Mouse (Mus musculus): ENCODE data around the gene Rbfox3.
"Not testable (repeated sequence)": the region's sequence is repeated elsewhere in the genome, so short reads cannot be mapped to it uniquely, and the experiment has no call there.

The Rbfox3 gene

DNA sequence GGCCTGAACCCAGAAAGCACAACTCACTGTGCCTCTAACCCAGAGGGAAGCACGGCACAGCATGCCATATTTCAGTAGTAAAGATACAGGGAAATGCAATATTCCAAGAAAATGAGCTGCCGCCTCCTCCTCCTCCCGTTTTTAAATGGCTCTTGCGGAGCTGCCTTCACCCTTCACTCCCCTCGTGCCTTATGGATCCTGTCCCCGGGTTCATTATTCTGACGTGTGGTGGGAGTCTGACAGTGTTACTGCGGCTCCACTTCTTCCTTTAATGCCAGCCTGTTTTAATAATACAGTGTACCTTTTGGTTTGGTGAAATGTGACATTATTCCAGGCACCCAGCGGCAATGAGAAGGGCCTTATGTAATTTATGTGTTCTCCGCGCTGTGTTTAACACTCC is 97.5 kb downstream of the Rbfox3 start:
- DNase-seq = no peak

DNA sequence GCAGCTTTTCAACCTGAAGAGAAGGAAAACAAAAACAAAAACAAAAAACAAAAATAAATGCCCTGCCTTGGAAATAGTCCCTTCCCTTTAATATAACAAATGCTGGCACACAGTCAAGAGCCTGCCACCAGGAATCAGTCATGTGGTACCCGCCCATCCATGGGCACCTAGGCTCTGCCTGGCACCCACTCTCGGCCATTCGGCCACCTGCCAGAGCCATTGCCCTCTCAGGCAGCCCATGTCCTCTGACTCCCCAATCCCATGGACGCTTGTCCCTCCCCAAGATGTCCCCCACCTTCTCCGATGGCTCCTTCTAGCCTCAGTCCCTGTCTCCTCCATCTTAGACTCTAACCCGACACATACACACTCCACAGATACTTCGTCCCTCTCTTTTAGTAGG is 100.0 kb downstream of the Rbfox3 start:
- no peak for DNase-seq

DNA sequence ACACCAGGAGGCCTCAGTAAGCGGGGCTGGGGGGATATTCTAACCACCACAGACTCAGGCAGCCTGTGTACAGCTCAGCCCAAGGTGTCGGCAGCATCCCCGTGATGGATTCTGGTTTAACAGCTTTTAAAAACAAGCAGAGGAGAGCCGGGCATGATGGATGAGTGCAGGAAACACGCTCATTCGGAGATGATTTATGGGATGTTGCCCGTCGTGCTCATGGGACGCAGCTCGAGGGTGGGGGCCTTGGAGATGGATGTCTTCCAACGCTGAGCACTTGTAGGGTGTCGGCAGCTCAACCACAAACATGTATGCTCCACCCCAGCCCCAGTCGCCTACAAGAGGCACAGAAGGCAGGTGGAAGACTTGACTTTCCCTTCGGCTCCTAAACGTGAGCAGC is 103.9 kb downstream of the Rbfox3 start:
- DNase-seq = no peak

DNA sequence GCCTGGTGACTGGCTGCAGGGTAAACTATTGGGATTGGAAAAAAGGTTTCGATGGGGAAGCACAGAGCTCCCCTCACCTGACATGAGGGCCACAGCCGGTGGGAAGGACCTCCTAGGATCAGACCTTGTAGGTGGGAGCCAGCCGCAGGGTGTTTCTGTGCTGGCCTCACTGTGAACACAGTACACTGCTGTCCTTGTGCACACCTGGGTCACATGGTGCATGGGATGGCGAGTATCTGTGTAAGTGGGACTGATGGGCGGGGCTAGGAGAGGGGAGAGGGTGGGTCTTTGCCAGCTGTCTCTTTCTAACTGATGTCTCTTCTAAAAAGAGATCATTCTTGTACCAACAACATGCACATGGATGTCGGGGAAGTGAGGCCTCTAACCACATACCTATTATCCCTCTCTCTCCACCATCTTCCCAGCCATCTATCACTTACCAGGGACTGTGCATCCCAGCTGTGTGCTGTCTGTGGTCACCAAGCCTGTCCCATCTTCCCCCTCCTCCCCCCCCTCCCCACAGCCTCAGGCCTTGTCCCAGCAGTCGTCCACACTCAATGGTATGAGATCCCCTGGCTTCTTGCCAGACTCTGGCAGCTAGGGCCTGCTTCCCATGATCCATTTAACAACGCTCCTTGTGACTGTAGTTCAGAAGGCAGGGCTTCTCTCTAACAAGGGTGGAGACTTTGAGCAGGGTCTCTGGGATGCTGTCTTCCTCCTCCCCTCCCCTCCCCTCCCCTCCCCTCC is 116.4 kb downstream of the Rbfox3 start:
- DNase-seq = no peak

DNA sequence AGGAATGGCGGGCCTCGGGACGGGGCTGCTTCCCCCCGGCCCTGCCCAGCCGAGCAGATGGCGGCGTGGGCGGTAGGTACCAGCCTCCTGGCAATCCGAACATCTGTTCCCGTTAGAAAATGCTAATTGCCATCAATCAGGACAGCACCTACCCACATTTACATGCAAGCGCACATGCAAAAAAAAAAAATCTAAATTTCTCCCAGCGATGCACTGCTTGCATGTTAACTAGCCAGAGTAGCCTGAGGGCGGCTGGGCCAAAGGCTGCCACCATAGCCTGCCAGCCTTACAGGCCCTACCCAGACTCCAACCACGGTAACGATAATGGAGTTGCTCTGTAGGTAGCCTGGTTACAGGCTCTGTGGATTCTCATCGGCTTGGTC is 117.8 kb downstream of the Rbfox3 start:
- DNase-seq = peak; percentile 63

DNA sequence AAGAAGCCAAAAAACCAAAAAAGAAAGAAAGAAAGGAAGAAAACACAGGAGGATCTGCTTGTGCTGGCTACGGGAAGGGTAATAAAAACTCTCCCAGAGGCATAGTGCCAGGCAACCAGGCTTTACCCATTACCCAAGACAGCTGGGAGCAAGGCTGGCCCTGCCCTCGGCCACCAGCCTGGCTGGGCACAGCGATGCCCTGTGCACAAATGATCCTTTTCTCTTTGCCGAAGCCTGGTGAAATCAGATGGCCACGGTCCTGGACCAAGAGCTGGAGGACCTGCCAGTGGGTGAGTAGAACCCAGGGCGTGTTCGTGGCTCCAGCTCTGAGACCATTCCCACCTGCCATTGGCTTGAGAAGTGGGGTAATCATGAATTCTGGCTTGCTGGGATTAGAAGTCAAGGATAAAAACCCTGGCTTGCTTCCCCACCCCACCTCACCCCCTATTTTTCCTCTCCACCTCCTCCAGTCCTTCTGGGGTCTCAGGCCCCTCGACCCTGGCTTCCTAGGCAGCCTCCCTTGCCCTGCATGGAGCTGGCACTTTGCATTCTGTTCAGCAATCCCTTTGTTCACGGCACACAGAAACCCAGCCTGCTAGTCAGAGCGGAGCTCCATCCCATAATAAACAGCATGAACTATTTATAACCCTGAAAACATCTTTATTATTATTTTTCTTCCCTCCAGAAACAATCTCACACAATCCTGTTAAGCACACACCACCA is 118.3 kb downstream of the Rbfox3 start:
- DNase-seq = peak; percentile 67

DNA sequence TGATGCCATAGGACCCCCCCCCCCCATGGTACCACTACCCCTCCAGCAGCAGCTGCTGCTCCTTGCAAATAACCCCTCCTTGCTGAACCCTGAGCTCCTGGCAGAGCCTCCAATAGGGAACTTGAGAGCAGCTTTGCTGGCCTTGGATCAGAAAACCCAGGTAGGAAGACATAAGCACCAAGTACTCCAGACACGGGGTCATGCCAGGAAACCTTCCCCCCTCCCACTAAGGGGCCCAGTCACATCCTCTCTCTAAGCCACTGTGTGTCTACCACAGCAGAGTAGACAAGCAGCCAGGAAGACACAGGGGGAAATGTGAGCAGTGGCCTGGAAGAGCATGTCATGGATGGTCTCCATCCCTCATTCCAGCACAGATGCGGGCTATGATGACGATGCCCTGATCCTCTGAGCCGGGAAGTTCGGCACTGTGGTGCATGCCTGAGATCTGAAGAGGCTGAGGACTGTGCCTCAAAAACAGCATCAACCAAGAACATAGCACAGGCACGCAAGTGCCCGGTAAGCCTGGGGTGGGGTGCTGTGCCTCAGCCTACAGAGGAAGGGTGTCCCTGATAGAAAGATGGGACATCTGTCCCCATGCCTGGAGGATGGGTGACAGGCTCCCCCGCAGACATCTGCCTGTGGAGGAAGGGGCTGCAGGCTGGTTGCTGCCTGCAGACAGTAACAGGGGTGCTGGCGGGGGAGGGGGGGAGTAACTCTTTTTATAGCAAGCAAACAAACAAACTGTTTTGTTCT is 119.1 kb downstream of the Rbfox3 start:
- DNase-seq = no peak

DNA sequence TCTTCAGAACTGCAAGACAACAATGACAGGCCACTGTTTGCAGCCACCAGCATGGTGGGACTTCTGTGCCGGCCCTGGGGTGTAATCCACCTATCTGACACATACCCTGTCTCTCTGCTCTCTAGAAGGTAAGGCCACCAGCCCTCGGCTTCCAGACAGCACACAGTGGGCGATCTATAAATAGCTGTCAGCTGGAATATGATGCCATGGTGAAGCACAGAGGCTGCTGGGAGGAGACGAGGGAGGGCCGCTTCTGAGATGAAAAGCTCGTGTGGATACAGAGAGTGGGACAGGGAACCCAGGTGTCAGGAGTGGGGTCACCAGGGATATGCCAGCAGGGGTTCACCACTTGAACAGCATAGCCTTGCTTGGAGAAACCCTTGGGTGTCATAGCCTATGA is 120.0 kb downstream of the Rbfox3 start:
- no peak for DNase-seq

DNA sequence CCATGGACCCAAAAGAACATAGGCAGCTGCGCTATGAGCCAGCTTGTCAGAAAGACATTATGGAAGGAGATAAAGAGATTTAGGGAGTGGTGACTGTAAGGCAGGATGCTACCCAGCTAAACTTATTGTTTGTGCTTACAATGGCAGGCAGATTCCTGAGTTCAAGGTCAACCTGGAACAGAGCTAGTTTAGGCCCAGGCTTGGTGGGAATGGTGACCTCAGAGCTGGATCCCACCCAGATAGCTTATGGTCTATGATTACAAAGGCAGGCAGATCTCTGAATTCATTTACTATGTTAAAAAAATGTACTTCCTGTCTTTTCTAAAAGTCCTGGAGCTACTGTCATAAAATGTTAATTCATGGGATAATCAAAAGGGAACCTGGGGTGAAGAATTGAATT is 123.3 kb downstream of the Rbfox3 start:
- DNase-seq = no peak

DNA sequence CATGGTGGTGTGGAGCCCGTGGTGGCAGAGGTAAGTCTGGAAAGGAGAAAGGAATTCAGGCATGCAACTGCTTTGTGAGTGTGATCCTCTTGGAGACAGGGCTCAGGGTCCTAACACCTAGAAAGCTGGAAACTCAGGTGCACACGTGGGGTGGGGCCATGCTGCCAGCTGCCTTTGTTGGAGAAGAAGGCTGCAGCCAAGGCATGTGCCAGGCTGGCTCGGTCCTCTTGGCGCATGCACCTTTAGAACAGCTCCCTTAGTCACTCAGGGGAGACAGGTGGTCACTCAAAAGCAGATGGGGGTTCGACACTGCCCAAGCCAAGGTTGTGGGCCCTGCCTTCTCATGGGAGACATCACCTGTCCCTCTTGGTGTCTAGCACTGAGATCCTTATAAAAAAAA is 128.7 kb downstream of the Rbfox3 start:
- no peak for DNase-seq

DNA sequence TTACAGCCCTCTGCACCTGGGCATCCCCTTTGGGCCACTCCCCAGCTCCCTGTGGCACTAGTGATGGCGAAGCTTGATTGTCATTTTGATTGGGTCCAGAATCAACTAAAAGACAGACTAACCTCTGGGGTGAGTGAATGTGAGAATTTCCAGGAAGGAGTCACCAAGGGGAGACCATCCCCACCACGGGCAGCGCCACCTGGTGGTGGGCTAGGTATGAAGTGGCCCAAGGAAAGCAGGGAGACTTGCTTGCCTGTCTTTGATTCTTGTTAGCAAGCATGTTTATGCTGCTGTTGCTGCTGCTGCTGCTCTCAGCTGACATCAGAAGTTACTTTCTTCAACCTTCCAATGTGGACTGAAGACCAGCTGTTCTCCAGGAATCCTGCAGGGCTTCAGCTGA is 135.6 kb downstream of the Rbfox3 start:
- no peak for DNase-seq

DNA sequence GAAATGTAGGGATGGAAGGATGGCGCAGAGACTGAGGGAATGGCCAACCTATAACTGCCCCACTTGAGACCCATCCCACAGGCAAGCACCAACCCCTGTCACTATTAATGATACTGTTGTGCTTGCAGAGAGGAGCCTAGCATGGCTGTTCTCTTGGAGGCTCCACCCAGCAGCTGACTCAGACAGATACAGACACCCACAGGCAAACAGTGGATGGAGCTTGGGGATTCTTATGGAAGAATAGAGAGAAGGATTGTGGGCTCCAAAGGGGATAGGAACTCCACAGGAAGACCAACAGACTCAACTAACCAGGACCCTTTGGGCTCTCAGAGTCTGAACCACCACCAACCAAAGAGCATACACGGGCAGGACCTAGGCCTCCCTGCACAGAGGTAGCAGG is 136.6 kb downstream of the Rbfox3 start:
- not testable (repeated sequence) for DNase-seq

DNA sequence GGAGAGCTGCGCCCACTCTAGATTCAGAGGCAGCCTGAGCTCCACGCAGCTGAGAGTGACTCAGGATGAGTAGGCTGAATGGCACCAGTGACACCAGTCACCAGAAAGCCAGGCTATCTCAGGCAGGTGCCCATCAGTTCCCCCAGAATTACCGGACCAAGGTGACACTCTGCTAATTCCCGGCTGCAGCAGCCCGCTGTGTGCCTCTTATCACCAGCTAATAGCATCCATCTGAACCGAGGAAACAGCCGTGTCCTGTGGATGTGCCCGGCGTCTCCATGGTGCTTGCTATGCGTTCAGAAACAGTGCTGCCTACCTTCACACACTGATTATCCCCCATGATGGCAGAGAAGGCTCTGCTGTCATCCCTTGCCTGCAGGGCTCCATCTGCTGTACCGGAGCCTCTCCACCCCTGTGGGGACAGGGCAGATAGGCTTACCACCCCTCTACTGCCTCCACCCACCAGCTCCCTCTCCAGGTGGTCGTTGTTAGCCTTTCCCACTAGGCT is 138.3 kb downstream of the Rbfox3 start:
- DNase-seq = no peak

DNA sequence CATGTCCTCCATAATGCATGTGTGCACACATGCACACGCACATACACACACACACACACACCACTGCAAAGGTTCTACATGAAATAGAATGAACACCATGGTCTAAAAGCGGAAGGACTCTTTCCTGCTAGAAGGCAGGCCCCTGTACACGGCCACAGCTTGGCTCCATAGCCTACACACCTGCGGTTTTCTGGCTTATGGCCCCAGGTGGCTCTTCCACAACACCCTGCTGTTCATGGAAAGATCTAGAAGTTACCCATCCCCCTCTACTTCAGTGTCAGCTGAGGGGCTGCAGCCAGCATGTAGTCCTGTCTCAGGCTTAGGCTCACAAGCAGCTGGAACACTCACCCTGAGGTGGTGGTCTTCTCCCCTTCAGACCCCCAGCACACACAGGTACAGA is 140.0 kb downstream of the Rbfox3 start:
- DNase-seq = no peak

DNA sequence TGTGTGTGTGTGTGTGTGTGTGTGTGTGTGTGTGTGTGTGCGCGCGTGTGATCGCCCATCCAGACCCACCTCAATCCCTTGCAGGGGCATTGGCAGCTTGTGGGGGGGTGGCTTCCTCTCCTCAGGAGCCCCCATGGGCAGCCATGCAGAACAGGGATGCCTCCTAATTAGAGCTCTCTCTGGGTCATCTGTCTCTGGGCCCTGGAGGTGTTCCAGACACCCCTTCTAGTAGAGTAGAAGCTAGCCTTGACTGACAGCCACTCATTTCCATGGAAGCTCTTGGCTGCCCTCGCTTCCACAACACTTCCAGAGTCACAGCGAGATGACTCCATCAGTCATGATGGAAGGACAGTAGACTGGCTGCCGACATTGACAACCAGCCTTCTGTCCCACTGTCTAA is 140.6 kb downstream of the Rbfox3 start:
- DNase-seq = no peak

DNA sequence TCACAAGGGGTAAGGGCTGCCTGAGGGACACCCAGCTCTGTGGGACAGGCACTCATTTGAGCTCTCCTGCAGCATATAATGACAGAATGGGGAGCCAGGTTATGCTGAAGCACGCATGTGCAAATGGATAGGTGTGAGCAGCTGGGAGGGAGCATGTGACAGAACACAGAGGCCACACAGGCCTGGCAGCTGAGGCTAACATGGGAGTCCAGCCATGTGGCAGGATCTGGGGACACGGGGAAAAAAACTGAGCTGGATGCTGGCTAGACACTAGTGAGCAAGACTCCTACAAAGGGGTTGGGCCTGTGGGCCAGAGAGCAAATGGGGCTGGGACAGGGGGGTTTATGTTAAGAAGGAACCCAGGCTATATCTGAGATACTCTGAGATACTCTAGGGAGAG is 141.9 kb downstream of the Rbfox3 start:
- DNase-seq = no peak

DNA sequence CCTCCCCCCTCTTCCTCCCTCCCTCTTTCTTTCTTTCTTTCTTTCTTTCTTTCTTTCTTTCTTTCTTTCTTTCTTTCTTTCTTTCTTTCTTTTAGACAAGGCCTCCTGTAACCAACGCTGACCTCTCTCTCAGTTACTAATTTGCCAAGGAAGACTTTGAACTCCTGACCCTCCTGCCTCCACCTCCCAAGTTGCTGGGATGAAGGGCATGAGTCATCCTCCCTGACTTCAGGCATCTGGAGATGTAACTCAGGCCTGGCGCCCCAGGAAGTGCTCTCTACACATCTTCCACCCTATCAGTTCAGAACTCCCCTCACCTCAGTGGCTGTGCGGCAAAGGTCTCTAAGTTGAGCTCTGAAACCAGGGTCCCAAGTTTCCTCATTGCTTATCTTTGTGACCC is 143.0 kb downstream of the Rbfox3 start:
- DNase-seq = no peak

DNA sequence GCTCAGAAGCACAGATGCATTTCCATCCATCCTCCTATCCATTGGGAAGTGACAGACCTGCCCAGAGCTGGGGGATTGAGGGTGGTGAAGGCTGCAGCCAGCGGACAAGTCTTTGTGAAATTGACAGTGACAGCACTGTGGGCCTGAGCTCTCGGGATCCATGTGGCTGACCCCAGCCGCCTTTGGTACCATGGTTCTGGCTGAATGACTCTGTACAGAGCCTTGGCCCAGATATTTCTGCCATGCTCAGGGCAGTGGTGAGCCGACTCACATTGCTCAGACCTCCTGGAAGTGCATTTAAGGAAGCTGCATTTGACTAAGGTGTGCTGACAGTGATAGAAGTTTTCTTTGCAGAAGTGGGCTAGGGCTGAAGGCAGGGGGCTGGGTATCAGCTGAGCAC is 144.0 kb downstream of the Rbfox3 start:
- DNase-seq = no peak

DNA sequence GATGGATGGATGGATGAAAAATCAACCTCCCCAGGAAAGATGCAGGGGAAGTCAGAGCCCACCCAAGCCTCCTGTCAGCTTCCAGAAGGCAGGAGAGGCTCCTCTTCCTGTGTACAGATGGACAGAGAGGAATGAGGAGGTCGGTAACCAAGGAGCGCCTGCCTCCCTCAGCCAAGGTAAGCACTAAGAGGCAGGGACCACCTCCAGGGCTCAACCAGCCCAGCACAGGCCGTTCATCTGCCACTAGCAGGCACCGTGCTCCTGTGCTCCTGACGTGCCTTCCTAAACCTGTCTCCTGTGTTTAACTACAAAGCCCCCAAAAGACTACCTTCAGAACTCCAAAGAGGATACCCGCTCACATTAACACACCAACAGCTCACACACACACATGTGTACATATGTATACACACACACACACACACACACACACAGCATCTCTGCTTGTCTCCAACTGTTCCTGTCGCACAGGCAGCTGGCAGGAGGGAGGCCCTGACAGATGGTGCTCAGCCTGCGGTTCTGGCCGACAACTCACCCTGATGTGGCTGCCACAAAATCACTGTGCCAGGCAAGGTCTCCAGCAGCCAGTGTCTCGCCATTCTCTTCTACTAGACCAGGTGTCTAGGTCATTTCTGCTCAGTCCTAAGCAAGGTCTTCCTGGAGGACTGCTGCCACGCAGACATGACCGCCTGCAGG is 151.0 kb downstream of the Rbfox3 start:
- no peak for DNase-seq

DNA sequence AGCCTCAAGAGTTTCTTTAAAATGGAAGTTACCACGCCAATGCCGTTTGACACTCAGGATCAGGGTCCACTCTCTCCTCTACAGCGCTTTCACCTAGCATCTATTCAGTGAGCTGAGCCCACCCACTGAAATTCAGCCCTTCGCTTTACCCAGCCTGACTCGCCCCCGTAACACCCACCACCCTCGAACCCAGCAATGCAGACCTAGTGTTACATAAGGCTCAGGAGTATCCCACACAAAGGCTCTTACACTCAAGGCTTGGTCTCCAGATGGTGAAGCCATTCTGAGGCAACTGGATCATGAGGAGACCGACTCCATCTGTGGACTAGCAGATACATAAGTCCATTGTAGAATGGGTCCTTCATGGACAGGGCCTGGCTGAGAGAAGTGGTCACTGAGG is 152.2 kb downstream of the Rbfox3 start:
- DNase-seq = no peak

DNA sequence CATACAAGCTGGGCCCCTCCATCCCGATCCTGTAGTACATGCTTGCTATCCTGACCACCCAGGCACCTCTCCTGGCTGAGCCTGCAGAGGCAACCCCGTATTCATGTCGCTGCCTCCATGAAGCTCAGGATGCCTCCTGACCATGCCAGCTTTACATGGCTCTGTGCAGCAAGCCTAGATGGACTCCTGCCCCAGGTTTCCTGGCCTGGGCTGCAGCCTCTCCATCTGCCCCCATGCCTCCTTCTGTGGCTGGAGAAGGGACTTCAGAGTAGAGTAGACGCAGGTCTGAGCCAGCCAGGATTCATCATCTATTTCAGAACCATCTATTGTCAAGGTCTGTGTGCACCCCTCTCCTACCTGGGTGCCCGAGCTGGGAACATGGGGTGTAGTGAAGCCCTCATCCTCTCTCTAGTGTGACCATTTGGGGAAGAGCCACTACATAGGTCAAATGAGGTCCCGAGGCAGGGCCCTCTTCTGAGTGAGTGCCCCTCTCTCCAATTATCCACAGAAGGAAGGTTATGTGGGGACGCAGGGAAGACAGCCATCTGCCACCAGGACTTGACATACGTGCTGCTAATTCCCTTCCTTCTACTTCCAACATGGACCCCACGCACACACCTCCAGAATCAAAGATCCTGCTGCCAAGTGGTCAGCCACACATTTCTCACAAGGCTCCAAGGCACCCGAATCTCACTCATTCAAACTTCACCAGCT is 153.0 kb downstream of the Rbfox3 start:
- peak; percentile 81 for DNase-seq

DNA sequence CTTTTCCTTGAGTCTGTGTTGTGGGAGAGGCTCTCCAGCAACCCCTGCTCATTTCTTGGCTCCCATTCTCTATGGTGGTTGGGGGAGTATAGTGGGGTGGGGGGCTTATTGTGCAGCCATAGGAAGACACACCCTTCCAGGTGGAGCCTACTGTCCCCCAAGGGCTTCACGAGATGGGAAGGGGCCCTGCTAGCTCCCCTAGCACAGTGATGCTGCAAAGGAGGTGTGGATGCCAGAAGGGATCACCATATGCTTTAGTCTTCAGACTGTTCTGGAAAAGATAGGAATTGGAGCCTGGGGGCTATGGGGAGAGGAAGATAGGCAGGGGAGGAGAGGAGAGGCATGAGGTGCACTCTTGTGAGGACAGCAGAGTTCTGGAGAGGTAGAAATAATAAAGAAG is 153.9 kb downstream of the Rbfox3 start:
- DNase-seq = no peak

DNA sequence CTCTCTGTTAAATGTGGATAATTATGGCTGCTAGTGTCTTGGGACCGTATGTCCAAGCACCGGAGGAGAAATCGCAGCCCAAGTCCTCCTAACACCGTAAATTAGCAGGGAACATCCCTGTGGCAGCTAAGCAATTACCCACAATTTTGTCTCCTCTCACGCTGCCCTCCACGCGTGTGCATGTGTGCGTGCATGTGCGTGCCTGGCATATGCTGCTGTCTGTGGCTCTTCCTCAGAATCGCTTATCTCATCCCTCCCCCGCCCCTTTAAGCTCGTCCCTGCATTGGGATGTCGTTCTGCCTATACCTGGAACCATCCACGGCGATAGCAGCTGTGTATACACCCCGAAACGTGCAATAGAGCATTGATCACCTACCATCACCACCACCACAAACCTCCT is 156.4 kb downstream of the Rbfox3 start:
- DNase-seq = no peak
